Mouse (Mus musculus) kidney, embryonic 14.5 days (tissue): ENCODE measurements around the gene Hnrnpu. TPM values are rescaled to one million over a fixed set of nuclear protein-coding genes. Genes with fewer than 3 reads are reported as not detected.
A peak's percentile ranks its signal among the peaks of the same experiment; 100 is the strongest.

Experiments
- ATAC-seq: fragments of 200-750 bp; cut with Nextera tagmentation; 2 replicates; pipeline ENCODE4 v1.8.0; 2017; ENCODE audit warnings: moderate number of reproducible peaks, mild to moderate bottlenecking, moderate TSS enrichment, moderate library complexity; ENCODE audit not compliant: low FRiP score, low TSS enrichment
- H3K27ac ChIP-seq: fragments of 300-500 bp; sonication (generic); 2 replicates; pipeline ENCODE4 v1.5.1; 2014; ENCODE audit warnings: low read depth, mild to moderate bottlenecking, low read length, moderate library complexity, mixed read lengths
- H3K27me3 ChIP-seq: fragments of 300-500 bp; sonication (generic); 2 replicates; pipeline ENCODE4 v1.6.1; 2014; ENCODE audit warnings: mild to moderate bottlenecking, low read length; ENCODE audit not compliant: control insufficient read depth, insufficient read depth
- H3K36me3 ChIP-seq: fragments of 300-500 bp; sonication (generic); 2 replicates; pipeline ENCODE4 v1.6.1; 2014; ENCODE audit warnings: low read length, mixed read lengths; ENCODE audit not compliant: control insufficient read depth, insufficient read depth
- H3K4me1 ChIP-seq: fragments of 300-500 bp; sonication (generic); 2 replicates; pipeline ENCODE4 v1.6.1; 2014; ENCODE audit warnings: low read length, mixed read lengths; ENCODE audit not compliant: control insufficient read depth, insufficient read depth
- H3K4me2 ChIP-seq: fragments of 300-500 bp; sonication (generic); replicated peaks from 2 replicates; pipeline ENCODE4 v1.6.1; 2014; ENCODE audit warnings: low read depth, mild to moderate bottlenecking, low read length
- H3K4me3 ChIP-seq: fragments of 300-500 bp; sonication (generic); 2 replicates; pipeline ENCODE4 v1.5.1; 2014; ENCODE audit warnings: mild to moderate bottlenecking, low read length
- H3K9ac ChIP-seq: fragments of 300-500 bp; sonication (generic); 2 replicates; pipeline ENCODE4 v1.6.1; 2014; ENCODE audit warnings: low read depth, mild to moderate bottlenecking, low read length, moderate library complexity
- H3K9me3 ChIP-seq: fragments of 300-500 bp; sonication (generic); 2 replicates; pipeline ENCODE4 v1.6.1; 2016; ENCODE audit warnings: low read length; ENCODE audit not compliant: control insufficient read depth
- WGBS: fragments of 180-500 bp; shearing (Covaris S2); extraction: QIAGEN DNeasy Blood & Tissue Kit; methylation state at CpG from one replicate; pipeline ENCODE4 v1.1.7; 2014; 5-methylcytosine and 5-hydroxymethylcytosine counted together
- polyA plus RNA-seq: library from polyadenylated mRNA; unstranded; fragments of >200 nt; fragmentation: Nextera tagmentation; extraction: Ambion mirVana; gene quantifications from 2 replicates; pipeline ENCODE4 v1.2.1, GENCODE M21; 2014

Gene Hnrnpu
- polyA plus RNA-seq, 1 experiment from 2014 or later, result 617 TPM

DNA sequence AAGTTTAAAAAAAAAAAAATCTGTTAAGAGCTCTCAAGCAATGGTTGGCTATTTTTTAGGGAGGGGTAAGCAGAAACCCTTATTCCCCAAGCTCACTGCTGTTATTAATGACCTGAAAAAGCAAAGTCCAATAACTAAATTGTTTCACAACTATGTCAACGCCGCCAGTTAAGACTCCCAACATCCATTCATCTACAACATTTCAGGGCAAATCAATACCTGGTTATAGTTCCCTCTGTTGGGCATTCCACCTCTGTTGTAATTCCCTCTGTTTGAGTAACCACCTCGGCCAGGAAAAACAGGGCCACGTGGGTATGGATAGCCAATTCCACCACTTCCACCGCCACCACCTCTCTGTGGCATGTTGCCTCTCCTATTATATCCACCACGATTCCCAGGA is 7.7 kb downstream of the Hnrnpu start:
- H3K9me3 ChIP-seq, result no peaks in the 10 kb centered on the region
- H3K27ac ChIP-seq, result no peak overlapping the region
- 78% methylated on average over 6 of the region's 6 CpGs for WGBS
- H3K4me1 ChIP-seq, result peaks cover 5% of the 10 kb centered on the region
- H3K9ac ChIP-seq, result no peak overlapping the region
- no peaks in the 10 kb centered on the region for H3K27me3 ChIP-seq
- ATAC-seq, result no peak
- H3K4me2 ChIP-seq, result no peak overlapping the region
- no peak overlapping the region for H3K4me3 ChIP-seq
- peaks cover 91% of the 10 kb centered on the region for H3K36me3 ChIP-seq

DNA sequence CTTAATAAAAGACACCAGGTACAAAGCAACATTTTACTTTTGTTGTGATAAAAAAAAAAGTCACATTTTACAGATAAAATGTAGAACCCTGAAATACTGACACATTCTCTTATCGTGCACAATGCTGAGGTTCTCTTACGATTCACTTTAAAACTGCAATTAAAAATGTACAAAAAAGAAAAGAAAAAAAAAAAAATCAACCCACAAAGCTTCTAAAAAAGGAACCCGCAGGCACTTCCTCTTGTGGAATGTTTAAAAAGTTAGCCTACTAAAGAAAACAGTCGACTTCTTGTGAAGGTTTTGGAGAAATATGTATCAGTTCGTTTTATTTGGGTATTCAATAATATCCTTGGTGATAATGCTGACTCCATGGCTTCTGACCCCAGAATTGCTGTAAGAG is 8.6 kb downstream of the Hnrnpu start:
- H3K36me3 ChIP-seq, result peaks cover 91% of the 10 kb centered on the region
- H3K27ac ChIP-seq, result no peak overlapping the region
- no peak overlapping the region for H3K4me2 ChIP-seq
- ATAC-seq, result no peak
- 84% methylated on average over 5 of the region's 5 CpGs for WGBS
- no peak overlapping the region for H3K9ac ChIP-seq
- no peaks in the 10 kb centered on the region for H3K27me3 ChIP-seq
- H3K9me3 ChIP-seq, result no peaks in the 10 kb centered on the region
- peaks cover 2% of the 10 kb centered on the region for H3K4me1 ChIP-seq
- H3K4me3 ChIP-seq, result no peak overlapping the region

DNA sequence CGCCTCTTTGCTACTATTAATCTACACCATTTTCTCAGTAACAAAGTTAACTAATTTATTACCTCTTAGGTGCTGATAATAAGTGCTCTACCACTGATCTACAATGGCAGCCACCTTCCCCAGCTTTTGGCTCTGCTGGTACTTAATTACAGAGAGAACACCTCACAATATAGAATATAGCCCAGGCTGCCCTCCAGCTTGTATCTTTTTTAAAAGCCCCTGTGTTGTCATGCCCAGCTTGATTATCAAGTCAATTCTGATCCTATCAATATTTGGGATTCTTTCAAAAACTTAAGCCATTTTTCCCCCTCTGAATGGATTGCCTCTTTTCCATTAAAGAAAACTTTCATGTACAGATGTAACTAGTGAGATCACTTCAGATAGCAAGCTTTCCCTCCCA is 10.6 kb downstream of the Hnrnpu start:
- H3K4me1 ChIP-seq, result no peaks in the 10 kb centered on the region
- H3K9ac ChIP-seq, result no peak overlapping the region
- H3K4me2 ChIP-seq, result no peak overlapping the region
- H3K27ac ChIP-seq, result no peak overlapping the region
- 81% methylated on average over 1 of the region's 1 CpGs for WGBS
- H3K36me3 ChIP-seq, result peaks cover 91% of the 10 kb centered on the region
- no peaks in the 10 kb centered on the region for H3K9me3 ChIP-seq
- H3K4me3 ChIP-seq, result no peak overlapping the region
- no peaks in the 10 kb centered on the region for H3K27me3 ChIP-seq
- no peak for ATAC-seq

DNA sequence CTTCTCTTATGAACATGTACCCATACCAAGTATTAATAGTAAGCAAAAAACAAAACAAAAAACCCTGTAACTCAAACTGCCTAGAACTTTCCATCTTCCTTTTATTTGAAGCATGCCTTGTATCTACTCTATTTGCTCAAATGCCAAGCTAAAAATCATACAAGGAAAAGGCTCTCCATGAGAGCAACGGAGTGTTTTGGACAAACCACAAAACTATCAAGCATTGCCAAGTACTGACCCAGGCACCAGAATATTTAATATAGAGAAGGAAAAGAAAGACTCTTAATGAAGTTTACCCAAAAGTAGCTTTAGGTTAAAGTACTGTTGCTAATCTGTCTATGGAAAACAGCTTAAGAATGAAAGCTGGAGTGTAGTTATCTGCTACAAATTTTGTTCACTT is 11.2 kb downstream of the Hnrnpu start:
- Histone ChIP-seq H3K9ac (no peak overlapping the region), H3K27me3 (no peaks in the 10 kb centered on the region), H3K36me3 (peaks cover 91% of the 10 kb centered on the region), H3K4me2 (no peak overlapping the region), H3K4me3 (no peak overlapping the region), H3K9me3 (no peaks in the 10 kb centered on the region), H3K27ac (no peak overlapping the region), H3K4me1 (no peaks in the 10 kb centered on the region)
- 93% methylated on average over 1 of the region's 1 CpGs for WGBS
- ATAC-seq, result no peak

DNA sequence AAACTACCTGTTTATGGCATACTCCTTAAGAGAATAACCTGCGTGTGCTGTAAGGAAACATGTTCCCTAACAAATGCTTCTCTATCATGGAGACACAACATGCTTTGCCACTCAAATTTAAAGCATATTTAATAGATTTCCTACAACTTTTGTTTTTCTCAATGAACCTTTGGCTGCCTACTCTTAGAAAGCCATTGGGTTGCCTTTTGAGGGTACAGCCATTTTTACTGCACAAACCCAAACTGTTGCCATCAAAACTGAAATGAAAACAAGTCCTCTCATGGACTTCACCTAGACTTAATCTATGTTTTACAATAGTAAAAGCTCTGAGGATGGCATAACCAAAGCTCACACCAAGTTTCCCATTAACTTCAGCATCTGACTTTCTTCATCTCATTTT is 13.0 kb downstream of the Hnrnpu start:
- Histone ChIP-seq H3K9ac (no peak overlapping the region), H3K27me3 (no peaks in the 10 kb centered on the region), H3K4me2 (no peak overlapping the region), H3K4me1 (no peaks in the 10 kb centered on the region), H3K27ac (no peak overlapping the region), H3K9me3 (no peaks in the 10 kb centered on the region), H3K36me3 (peaks cover 82% of the 10 kb centered on the region), H3K4me3 (no peak overlapping the region)
- ATAC-seq, result no peak
- 88% methylated on average over 1 of the region's 1 CpGs for WGBS

DNA sequence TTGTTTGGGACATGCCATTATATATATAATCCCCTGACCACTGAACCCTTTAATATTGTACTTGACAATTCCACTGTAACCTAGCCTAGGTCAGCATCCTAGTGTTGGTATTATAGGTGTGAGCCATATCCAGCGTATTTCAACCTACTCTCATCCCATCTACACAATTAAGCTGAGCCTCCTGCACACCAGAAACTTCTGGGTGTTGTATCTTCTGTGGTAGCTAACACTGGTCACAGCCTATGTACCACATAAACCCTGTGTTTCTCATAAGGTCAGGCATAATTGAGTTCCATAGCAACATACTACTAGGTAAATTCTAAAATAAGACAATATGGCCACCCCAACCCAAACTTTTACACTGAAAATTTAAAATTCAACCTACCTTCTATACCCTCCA is 14.4 kb downstream of the Hnrnpu start:
- Histone ChIP-seq H3K27ac (no peak overlapping the region), H3K4me3 (no peak overlapping the region), H3K9me3 (no peaks in the 10 kb centered on the region), H3K4me1 (no peaks in the 10 kb centered on the region), H3K4me2 (no peak overlapping the region), H3K9ac (no peak overlapping the region), H3K36me3 (peaks cover 72% of the 10 kb centered on the region), H3K27me3 (no peaks in the 10 kb centered on the region)
- no peak for ATAC-seq
- WGBS, result 78% methylated on average over 1 of the region's 1 CpGs

DNA sequence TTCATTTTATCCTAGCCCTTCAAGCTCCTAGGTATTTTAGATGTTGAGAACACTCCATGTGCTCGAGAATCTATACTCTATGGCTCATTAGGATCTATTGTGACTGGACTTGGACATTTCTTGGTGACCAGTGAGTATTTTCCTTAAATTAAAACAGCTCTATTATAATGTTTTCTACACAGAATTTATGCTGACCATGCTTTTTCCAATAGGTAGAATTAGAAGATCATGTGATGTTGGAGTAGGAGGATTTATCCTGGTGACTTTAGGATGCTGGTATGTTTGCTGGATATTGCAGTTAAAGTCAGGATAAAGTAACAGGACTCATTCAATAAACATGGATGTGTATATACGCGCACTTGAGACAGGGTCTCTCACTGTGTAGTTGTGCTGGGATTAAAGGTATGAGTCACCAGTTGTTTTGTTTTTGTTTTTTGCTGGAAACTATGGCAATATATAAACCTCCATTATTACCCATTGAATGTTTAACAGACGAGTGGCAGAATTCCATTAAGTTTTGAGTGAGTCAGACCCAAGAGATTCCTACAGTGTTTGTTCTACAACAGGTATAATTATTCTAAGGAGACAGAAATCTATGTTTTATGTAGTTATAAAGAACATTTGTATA is 15.8 kb downstream of the Hnrnpu start:
- H3K9me3 ChIP-seq, result no peaks in the 10 kb centered on the region
- H3K27ac ChIP-seq, result no peak overlapping the region
- H3K27me3 ChIP-seq, result no peaks in the 10 kb centered on the region
- no peak overlapping the region for H3K9ac ChIP-seq
- peaks cover 58% of the 10 kb centered on the region for H3K36me3 ChIP-seq
- 68% methylated on average over 4 of the region's 4 CpGs for WGBS
- ATAC-seq, result no peak
- no peak overlapping the region for H3K4me2 ChIP-seq
- no peaks in the 10 kb centered on the region for H3K4me1 ChIP-seq
- no peak overlapping the region for H3K4me3 ChIP-seq

DNA sequence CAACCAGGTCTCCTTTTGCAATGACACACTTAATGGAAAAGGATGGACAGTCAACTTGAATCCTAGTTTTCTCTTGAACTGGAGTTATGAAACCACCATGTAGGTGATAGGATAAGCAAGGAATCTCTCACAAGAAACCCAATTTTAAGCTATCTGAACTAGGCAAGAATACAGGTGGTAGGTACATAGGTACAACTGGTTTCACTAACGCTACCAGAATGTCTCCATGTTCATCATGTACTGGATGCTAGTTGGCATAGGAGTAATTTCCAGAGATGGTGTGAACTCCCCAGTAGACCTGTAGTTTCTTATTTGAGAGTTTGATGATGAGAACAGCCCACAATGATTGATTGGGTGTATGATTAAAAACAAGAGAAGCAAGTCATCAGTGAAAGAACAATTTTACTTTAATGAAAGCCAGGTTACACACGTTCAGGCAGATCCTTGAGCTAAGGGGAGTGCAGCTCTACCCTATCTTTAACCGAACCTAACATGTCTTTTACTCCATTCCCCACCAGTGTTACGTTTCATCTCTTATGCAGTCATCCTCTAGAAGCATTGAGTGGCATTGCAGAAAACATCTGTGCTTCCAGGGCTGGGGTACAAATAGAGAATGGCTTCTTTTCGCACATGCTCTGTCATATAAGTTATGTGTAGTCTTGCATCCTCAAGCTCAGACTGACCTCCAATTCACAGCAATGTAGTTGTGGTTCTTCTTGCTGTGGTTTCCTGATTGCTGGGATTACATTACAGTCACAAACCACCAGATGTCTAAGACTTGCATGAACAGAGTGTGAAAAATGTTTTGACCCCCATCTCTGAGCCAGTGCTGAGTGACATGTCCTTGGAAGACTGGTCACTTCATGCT is 16.6 kb downstream of the Hnrnpu start:
- Histone ChIP-seq H3K36me3 (peaks cover 51% of the 10 kb centered on the region), H3K27ac (0 out of 2 replicates have a peak overlapping the region, but pooled peaks have one; percentile 30), H3K4me1 (no peaks in the 10 kb centered on the region), H3K27me3 (no peaks in the 10 kb centered on the region), H3K4me3 (peak overlapping the region; percentile 51), H3K9me3 (no peaks in the 10 kb centered on the region), H3K4me2 (peak overlapping the region; percentile 67), H3K9ac (peak overlapping the region; percentile 83; the same call in 1 of the 2 replicates)
- no peak for ATAC-seq
- 39% methylated on average over 5 of the region's 5 CpGs for WGBS

DNA sequence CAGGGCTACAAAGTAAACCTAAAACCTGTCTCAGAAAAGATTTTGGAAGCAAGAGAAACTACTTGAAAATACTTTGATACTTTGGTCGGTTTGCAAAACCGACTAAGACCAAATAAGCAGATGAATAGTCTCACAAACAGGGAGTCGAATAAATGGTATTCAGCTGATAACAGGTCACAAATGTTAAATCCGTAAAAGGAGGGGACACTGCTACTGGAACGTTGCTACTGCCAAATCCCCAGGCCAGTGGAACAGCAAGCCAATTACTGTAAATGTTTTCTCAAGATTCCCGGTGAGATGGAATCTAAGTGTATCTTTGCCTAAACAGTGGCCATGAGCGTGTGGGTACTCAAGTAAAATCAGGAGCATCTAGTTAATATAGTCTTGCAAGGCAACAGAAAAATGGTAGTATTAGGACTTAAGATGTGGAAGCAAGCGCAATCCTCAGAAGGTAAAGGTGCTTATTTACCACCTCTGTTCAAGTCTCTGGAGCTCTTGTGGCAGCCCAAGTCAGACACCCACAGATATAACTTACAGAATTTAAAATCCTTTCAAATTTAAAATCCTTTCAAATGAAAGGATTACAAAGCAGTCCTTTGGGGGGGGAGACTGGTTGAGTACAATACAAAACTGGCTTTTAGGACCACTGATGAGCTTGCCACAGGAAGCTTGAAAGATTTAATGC is 17.4 kb downstream of the Hnrnpu start:
- H3K4me1 ChIP-seq, result no peaks in the 10 kb centered on the region
- peaks cover 43% of the 10 kb centered on the region for H3K36me3 ChIP-seq
- H3K27ac ChIP-seq, result peak overlapping the region; percentile 99
- H3K9me3 ChIP-seq, result no peaks in the 10 kb centered on the region
- H3K4me2 ChIP-seq, result peak overlapping the region; percentile 67
- WGBS, result 21% methylated on average over 8 of the region's 8 CpGs
- ATAC-seq, result no peak
- H3K4me3 ChIP-seq, result peak overlapping the region; percentile 51
- peak overlapping the region; percentile 83 for H3K9ac ChIP-seq
- no peaks in the 10 kb centered on the region for H3K27me3 ChIP-seq
